ENCODE assay signal across 8 mouse cellular contexts in genomic region chr9:104262823-104263352, GRCm38 (mm10). TPM values are rescaled to one million over a fixed set of nuclear protein-coding genes. Genes with fewer than 3 reads are reported as not detected.
DNase-seq lines count a peak whose midpoint lies in the region; ATAC-seq lines count a peak whose summit lies in the region.

TSS of gene Dnajc13 (minus strand) at chr9:104262930.

- peak within 1 kb of the TSS; percentile 87 for H3K9ac ChIP-seq in forebrain, embryonic 14.5 days (ENCODE audit: low read length)
- peak within 1 kb of the TSS; percentile 87 for H3K9ac ChIP-seq in neural tube, embryonic 15.5 days (replicated peaks)

- H3K4me3 ChIP-seq in forebrain, embryonic 14.5 days (ENCODE audit: low read depth, low read length): peak within 1 kb of the TSS; percentile 96
- peak within 1 kb of the TSS; percentile 97 for H3K4me3 ChIP-seq in neural tube, embryonic 15.5 days (replicated peaks)

- H3K4me1 ChIP-seq in forebrain, embryonic 14.5 days (ENCODE audit: control insufficient read depth, insufficient read depth, low read length): peaks cover 15% of the 10 kb centered on the region
- H3K4me1 ChIP-seq in neural tube, embryonic 15.5 days: peaks cover 30% of the 10 kb centered on the region

- no peaks in the 10 kb centered on the region for H3K9me3 ChIP-seq in forebrain, embryonic 14.5 days (replicated peaks; ENCODE audit: control insufficient read depth, low read length)
- no peaks in the 10 kb centered on the region for H3K9me3 ChIP-seq in neural tube, embryonic 15.5 days (replicated peaks)

- H3K36me3 ChIP-seq in forebrain, embryonic 14.5 days (ENCODE audit: control insufficient read depth, insufficient read depth, low read length): no peaks in the 10 kb centered on the region
- no peaks in the 10 kb centered on the region for H3K36me3 ChIP-seq in neural tube, embryonic 15.5 days

- H3K27me3 ChIP-seq in forebrain, embryonic 14.5 days (replicated peaks; ENCODE audit: control insufficient read depth, insufficient read depth, low read length): no peaks in the 10 kb centered on the region
- H3K27me3 ChIP-seq in neural tube, embryonic 15.5 days (replicated peaks): 0 out of 2 replicates have a peak, but pooled peaks cover 3% of the 10 kb centered on the region

- peak within 1 kb of the TSS; percentile 91 for H3K4me2 ChIP-seq in forebrain, embryonic 14.5 days (ENCODE audit: low read length)
- peak within 1 kb of the TSS; percentile 87 for H3K4me2 ChIP-seq in neural tube, embryonic 15.5 days

- peak; percentile 99 for DNase-seq in ES-CJ7 (ENCODE audit: low read depth, low spot score)
- peak; percentile 97 for DNase-seq in cerebellum, adult 11 months
- DNase-seq in forebrain, embryonic 14.5 days (ENCODE audit: low spot score): peak; percentile 98
- DNase-seq in heart, postnatal 14 days: peak; percentile 99
- peak; percentile 99 for DNase-seq in layer of hippocampus, adult 11-12 months (ENCODE audit: low spot score)
- peak; percentile 99 for DNase-seq in lung, adult 18-20 months
- DNase-seq in testis, postnatal 14 days (ENCODE audit: low spot score): peak; percentile 97

- H3K27ac ChIP-seq in forebrain, embryonic 14.5 days (ENCODE audit: low read depth, low read length): peak within 1 kb of the TSS; percentile 78
- H3K27ac ChIP-seq in neural tube, embryonic 15.5 days (replicated peaks): peak within 1 kb of the TSS; percentile 89

- intact Hi-C loops in heart, postnatal 14 days (cut with DNase I): loop anchor here (10.0 kb wide), 1 partner anchor 1132 kb away; the partner anchor contains the start of genes Aste1 and Nek11

- peak; percentile 98 for ATAC-seq in forebrain, embryonic 14.5 days
- peak; percentile 98 for ATAC-seq in neural tube, embryonic 15.5 days (ENCODE audit: low FRiP score)

- under 1% methylated on average over 44 of the region's 60 CpGs for WGBS in forebrain, embryonic 14.5 days
- under 1% methylated on average over 55 of the region's 60 CpGs for WGBS in neural tube, embryonic 15.5 days

RNA-seq across cellular contexts. Expression of gene Dnajc13, which starts in this region (rescaled TPM):
- polyA plus RNA-seq in forebrain, embryonic 14.5 days (2014; fragmentation: Nextera tagmentation; extraction: Ambion mirVana): 17.3 and 17.5 TPM in 2 replicates
- total RNA-seq in heart, postnatal 14 days (2021): 10 to 100 TPM; 37.9 to 39.4 TPM
- 18.8 and 19.3 TPM in 2 replicates for polyA plus RNA-seq in neural tube, embryonic 15.5 days (2015; fragmentation: Nextera tagmentation; extraction: Ambion mirVana)

Comparison
In these comparisons a context has a peak if more than half of its experiments do, and no peak if none do; other contexts are left out.
1. Peak in every context shown above with its lines: DNase-seq, ATAC-seq, H3K4me3 ChIP-seq and H3K27ac ChIP-seq.